Mouse (Mus musculus): ENCODE measurements around the gene Pwwp2b.

- no peak for TF ChIP-seq POLR2A (IDR thresholded peaks at IDR 0.05; ENCODE audit: borderline replicate concordance, control insufficient read depth, low read depth, low read length)
- TF ChIP-seq CTCF (IDR thresholded peaks at IDR 0.05; ENCODE audit: control insufficient read depth, insufficient read depth, low read length) = 0 out of 2 replicates have a peak, but pooled peaks have one; percentile 27
These were observed 13.7 kb upstream of the Pwwp2b start for GRCm38 (mm10) chr7:139234426-139235188.

Measured in bone marrow, adult 2 months (tissue).